Mouse (Mus musculus): ENCODE measurements around the gene Adgrb3.
"Not testable (repeated sequence)": the region's sequence is repeated elsewhere in the genome, so short reads cannot be mapped to it uniquely, and the experiment has no call there.

The Adgrb3 gene

GRCm38 (mm10) chr1:25115512-25115911 is 714.0 kb downstream of the Adgrb3 start:
- DNase-seq (ENCODE audit: low read depth, low spot score), result no peak

GRCm38 (mm10) chr1:25107500-25108101 is 721.9 kb downstream of the Adgrb3 start:
- no peak for DNase-seq (ENCODE audit: low read depth, low spot score)

- no peak for DNase-seq (ENCODE audit: low read depth, low spot score)
These were observed 722.8 kb downstream of the Adgrb3 start for GRCm38 (mm10) chr1:25106679-25107078.

- DNase-seq (ENCODE audit: low read depth, low spot score), result no peak
These were observed 724.1 kb downstream of the Adgrb3 start for GRCm38 (mm10) chr1:25105367-25105766.

- DNase-seq (ENCODE audit: low read depth, low spot score), result no peak
These were observed 741.3 kb downstream of the Adgrb3 start for GRCm38 (mm10) chr1:25088010-25088719.

- DNase-seq (ENCODE audit: low read depth, low spot score), result no peak
These were observed 743.7 kb downstream of the Adgrb3 start for GRCm38 (mm10) chr1:25085616-25086372.

GRCm38 (mm10) chr1:25082377-25082776 is 747.1 kb downstream of the Adgrb3 start:
- no peak for DNase-seq (ENCODE audit: low read depth, low spot score)

- DNase-seq (ENCODE audit: low read depth, low spot score), result no peak
These were observed 748.1 kb downstream of the Adgrb3 start for GRCm38 (mm10) chr1:25081265-25081849.

GRCm38 (mm10) chr1:25079395-25079794 is 750.1 kb downstream of the Adgrb3 start:
- no peak for DNase-seq (ENCODE audit: low read depth, low spot score)

GRCm38 (mm10) chr1:25075952-25076351 is 753.6 kb downstream of the Adgrb3 start:
- DNase-seq (ENCODE audit: low read depth, low spot score), result no peak

- DNase-seq (ENCODE audit: low read depth, low spot score), result no peak
These were observed 765.5 kb downstream of the Adgrb3 start for GRCm38 (mm10) chr1:25063964-25064363.

- no peak for DNase-seq (ENCODE audit: low read depth, low spot score)
These were observed 768.6 kb downstream of the Adgrb3 start for GRCm38 (mm10) chr1:25060935-25061334.

GRCm38 (mm10) chr1:25060191-25060590 is 769.3 kb downstream of the Adgrb3 start:
- no peak for DNase-seq (ENCODE audit: low read depth, low spot score)

- DNase-seq (ENCODE audit: low read depth, low spot score), result no peak
These were observed 771.9 kb downstream of the Adgrb3 start for GRCm38 (mm10) chr1:25057656-25058055.

- no peak for DNase-seq (ENCODE audit: low read depth, low spot score)
These were observed 772.3 kb downstream of the Adgrb3 start for GRCm38 (mm10) chr1:25057212-25057611.

- DNase-seq (ENCODE audit: low read depth, low spot score), result no peak
These were observed 787.4 kb downstream of the Adgrb3 start for GRCm38 (mm10) chr1:25042091-25042490.

- DNase-seq (ENCODE audit: low read depth, low spot score), result no peak
These were observed 795.3 kb downstream of the Adgrb3 start for GRCm38 (mm10) chr1:25034161-25034560.

GRCm38 (mm10) chr1:25033155-25034095 is 796.1 kb downstream of the Adgrb3 start:
- DNase-seq (ENCODE audit: low read depth, low spot score), result peak; percentile 1

GRCm38 (mm10) chr1:25023156-25023555 is 806.4 kb downstream of the Adgrb3 start:
- no peak for DNase-seq (ENCODE audit: low read depth, low spot score)

GRCm38 (mm10) chr1:25017851-25018250 is 811.7 kb downstream of the Adgrb3 start:
- DNase-seq (ENCODE audit: low read depth, low spot score), result not testable (repeated sequence)

Data from forelimb bud, embryonic 11.5 days (tissue).